Mouse (Mus musculus): ENCODE measurements around the gene Kcnq5. TPM values are rescaled to one million over a fixed set of nuclear protein-coding genes. Genes with fewer than 3 reads are reported as not detected.
"Not testable (repeated sequence)": the region's sequence is repeated elsewhere in the genome, so short reads cannot be mapped to it uniquely, and the experiment has no call there.

The Kcnq5 gene
- polyA plus RNA-seq, 1 experiment, result not detected

- no peak overlapping the region for H3K4me3 ChIP-seq (replicated peaks)
- TF ChIP-seq TAL1 (IDR thresholded peaks at IDR 0.05; ENCODE audit: low read length) (no peak), GATA1 (IDR thresholded peaks at IDR 0.05; ENCODE audit: low read length) (no peak)
- H3K4me1 ChIP-seq (ENCODE audit: control insufficient read depth), result no peaks in the 10 kb centered on the region
- H3K27me3 ChIP-seq (ENCODE audit: control insufficient read depth), result no peaks in the 10 kb centered on the region
- H3K9me3 ChIP-seq (ENCODE audit: control insufficient read depth, low read length), result no peaks in the 10 kb centered on the region; the same call in 1 of the 2 replicates
- H3K36me3 ChIP-seq (ENCODE audit: control insufficient read depth), result no peaks in the 10 kb centered on the region
Observed at GRCm38 (mm10) chr1:21622039-21622438, 339.7 kb downstream of the Kcnq5 start.

GRCm38 (mm10) chr1:21618712-21619111 lies 343.0 kb downstream of the Kcnq5 start:
- Histone ChIP-seq H3K36me3 (ENCODE audit: control insufficient read depth) (no peaks in the 10 kb centered on the region), H3K4me1 (ENCODE audit: control insufficient read depth) (no peaks in the 10 kb centered on the region), H3K27me3 (ENCODE audit: control insufficient read depth) (no peaks in the 10 kb centered on the region), H3K4me3 (replicated peaks) (no peak overlapping the region), H3K9me3 (ENCODE audit: control insufficient read depth, low read length) (no peaks in the 10 kb centered on the region)
- TF ChIP-seq TAL1 (IDR thresholded peaks at IDR 0.05; ENCODE audit: low read length), result no peak
- TF ChIP-seq GATA1 (IDR thresholded peaks at IDR 0.05; ENCODE audit: low read length), result no peak

- H3K36me3 ChIP-seq (ENCODE audit: control insufficient read depth), result no peaks in the 10 kb centered on the region
- H3K4me3 ChIP-seq (replicated peaks), result no peak overlapping the region
- no peaks in the 10 kb centered on the region for H3K4me1 ChIP-seq (ENCODE audit: control insufficient read depth)
- TF ChIP-seq TAL1 (IDR thresholded peaks at IDR 0.05; ENCODE audit: low read length) (no peak), GATA1 (IDR thresholded peaks at IDR 0.05; ENCODE audit: low read length) (no peak)
- no peaks in the 10 kb centered on the region for H3K9me3 ChIP-seq (ENCODE audit: control insufficient read depth, low read length)
- H3K27me3 ChIP-seq (ENCODE audit: control insufficient read depth), result no peaks in the 10 kb centered on the region
Observed at GRCm38 (mm10) chr1:21616666-21617065, 345.1 kb downstream of the Kcnq5 start.

- Histone ChIP-seq H3K4me1 (ENCODE audit: control insufficient read depth) (no peaks in the 10 kb centered on the region), H3K9me3 (ENCODE audit: control insufficient read depth, low read length) (no peaks in the 10 kb centered on the region), H3K36me3 (ENCODE audit: control insufficient read depth) (no peaks in the 10 kb centered on the region), H3K27me3 (ENCODE audit: control insufficient read depth) (no peaks in the 10 kb centered on the region), H3K4me3 (replicated peaks) (no peak overlapping the region)
- TF ChIP-seq GATA1 (IDR thresholded peaks at IDR 0.05; ENCODE audit: low read length) (no peak), TAL1 (IDR thresholded peaks at IDR 0.05; ENCODE audit: low read length) (no peak)
Observed at GRCm38 (mm10) chr1:21613933-21614332, 347.8 kb downstream of the Kcnq5 start.

- Histone ChIP-seq H3K9me3 (ENCODE audit: control insufficient read depth, low read length) (no peaks in the 10 kb centered on the region), H3K4me3 (replicated peaks) (no peak overlapping the region), H3K27me3 (ENCODE audit: control insufficient read depth) (no peaks in the 10 kb centered on the region), H3K4me1 (ENCODE audit: control insufficient read depth) (no peaks in the 10 kb centered on the region), H3K36me3 (ENCODE audit: control insufficient read depth) (no peaks in the 10 kb centered on the region)
- TF ChIP-seq TAL1 (IDR thresholded peaks at IDR 0.05; ENCODE audit: low read length) (no peak), GATA1 (IDR thresholded peaks at IDR 0.05; ENCODE audit: low read length) (no peak)
Observed at GRCm38 (mm10) chr1:21604003-21604402, 357.7 kb downstream of the Kcnq5 start.

GRCm38 (mm10) chr1:21602567-21602966 lies 359.2 kb downstream of the Kcnq5 start:
- no peaks in the 10 kb centered on the region for H3K9me3 ChIP-seq (ENCODE audit: control insufficient read depth, low read length)
- H3K27me3 ChIP-seq (ENCODE audit: control insufficient read depth), result no peaks in the 10 kb centered on the region
- H3K36me3 ChIP-seq (ENCODE audit: control insufficient read depth), result no peaks in the 10 kb centered on the region
- no peak overlapping the region for H3K4me3 ChIP-seq (replicated peaks)
- TF ChIP-seq TAL1 (IDR thresholded peaks at IDR 0.05; ENCODE audit: low read length) (no peak), GATA1 (IDR thresholded peaks at IDR 0.05; ENCODE audit: low read length) (no peak)
- no peaks in the 10 kb centered on the region for H3K4me1 ChIP-seq (ENCODE audit: control insufficient read depth)

- Histone ChIP-seq H3K36me3 (ENCODE audit: control insufficient read depth) (no peaks in the 10 kb centered on the region), H3K4me1 (ENCODE audit: control insufficient read depth) (no peaks in the 10 kb centered on the region), H3K27me3 (ENCODE audit: control insufficient read depth) (no peaks in the 10 kb centered on the region), H3K9me3 (ENCODE audit: control insufficient read depth, low read length) (no peaks in the 10 kb centered on the region), H3K4me3 (replicated peaks) (no peak overlapping the region)
- TF ChIP-seq TAL1 (IDR thresholded peaks at IDR 0.05; ENCODE audit: low read length), result no peak
- TF ChIP-seq GATA1 (IDR thresholded peaks at IDR 0.05; ENCODE audit: low read length), result no peak
Observed at GRCm38 (mm10) chr1:21600606-21601005, 361.1 kb downstream of the Kcnq5 start.

GRCm38 (mm10) chr1:21593872-21594271 lies 367.9 kb downstream of the Kcnq5 start:
- Histone ChIP-seq H3K36me3 (ENCODE audit: control insufficient read depth) (no peaks in the 10 kb centered on the region), H3K27me3 (ENCODE audit: control insufficient read depth) (no peaks in the 10 kb centered on the region), H3K4me1 (ENCODE audit: control insufficient read depth) (no peaks in the 10 kb centered on the region), H3K4me3 (replicated peaks) (no peak overlapping the region), H3K9me3 (ENCODE audit: control insufficient read depth, low read length) (no peaks in the 10 kb centered on the region)
- TF ChIP-seq GATA1 (IDR thresholded peaks at IDR 0.05; ENCODE audit: low read length) (no peak), TAL1 (IDR thresholded peaks at IDR 0.05; ENCODE audit: low read length) (no peak)

- not testable (repeated sequence) for H3K4me1 ChIP-seq (ENCODE audit: control insufficient read depth); H3K4me3 ChIP-seq (replicated peaks); H3K9me3 ChIP-seq (ENCODE audit: control insufficient read depth, low read length); H3K27me3 ChIP-seq (ENCODE audit: control insufficient read depth); H3K36me3 ChIP-seq (ENCODE audit: control insufficient read depth)
Observed at GRCm38 (mm10) chr1:21567397-21567796, 394.3 kb downstream of the Kcnq5 start.

GRCm38 (mm10) chr1:21554630-21555029 lies 407.1 kb downstream of the Kcnq5 start:
- TF ChIP-seq GATA1 (IDR thresholded peaks at IDR 0.05; ENCODE audit: low read length) (no peak), TAL1 (IDR thresholded peaks at IDR 0.05; ENCODE audit: low read length) (no peak)
- Histone ChIP-seq H3K9me3 (ENCODE audit: control insufficient read depth, low read length) (no peaks in the 10 kb centered on the region), H3K36me3 (ENCODE audit: control insufficient read depth) (no peaks in the 10 kb centered on the region), H3K4me3 (replicated peaks) (no peak overlapping the region), H3K4me1 (ENCODE audit: control insufficient read depth) (no peaks in the 10 kb centered on the region), H3K27me3 (ENCODE audit: control insufficient read depth) (no peaks in the 10 kb centered on the region)

Data from erythroblast, embryonic 14.5 days (primary cell).